Mouse (Mus musculus) natural killer cell, adult 2 months (primary cell): ENCODE results near the gene Vmn2r89.
"Not testable (repeated sequence)": the region's sequence is repeated elsewhere in the genome, so short reads cannot be mapped to it uniquely, and the experiment has no call there.

Source experiments
- DNase-seq, 2 experiments: peaks; one replicate each; pipeline ENCODE4 v3.0.0; 2022; ENCODE audit warnings: low spot score in 2 of 2

Vmn2r89 gene

DNA sequence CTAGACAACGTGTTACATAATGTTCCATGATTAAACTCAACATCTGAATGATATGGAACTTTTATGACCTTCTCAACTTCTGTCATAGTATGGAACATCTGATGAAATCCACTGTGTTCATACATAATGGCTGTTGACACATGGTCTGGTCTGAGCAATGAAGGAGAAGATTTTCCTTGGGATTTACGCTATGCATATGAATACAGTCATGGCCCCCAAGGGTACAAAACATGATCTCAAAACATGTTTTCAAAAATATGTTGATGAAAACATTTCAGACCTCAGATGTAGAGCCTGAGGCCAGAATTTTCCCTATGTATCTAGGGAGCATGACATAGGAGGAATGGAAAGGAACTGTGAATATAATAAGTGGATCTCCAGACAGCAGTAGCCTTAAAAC, at the start of gene Vmn2r89:
TSS of gene Vmn2r89 (plus strand) at position 301 of the 400 bp plus-strand sequence.
- not testable (repeated sequence) for DNase-seq

DNA sequence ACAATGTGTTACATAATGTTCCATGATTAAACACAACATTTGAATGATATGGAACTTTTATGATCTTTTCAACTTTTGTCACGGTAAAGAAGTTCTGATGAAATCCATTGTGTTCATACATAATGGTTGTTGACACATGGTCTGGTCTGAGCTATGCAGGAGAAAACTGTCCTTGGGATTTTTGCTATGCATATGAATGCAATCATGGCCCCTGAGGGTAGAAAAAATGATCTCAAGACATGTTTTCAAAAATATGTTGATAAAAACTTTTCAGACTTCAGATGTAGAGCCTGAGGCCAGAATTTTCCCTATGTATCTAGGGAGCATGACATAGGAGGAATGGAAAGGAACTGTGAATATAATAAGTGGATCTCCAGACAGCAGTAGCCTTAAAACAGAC, 41.1 kb upstream of the Vmn2r89 start, which contains the start of gene Vmn2r88:
TSS of gene Vmn2r88 (plus strand) at position 301 of the 400 bp plus-strand sequence.
- no peak for DNase-seq

DNA sequence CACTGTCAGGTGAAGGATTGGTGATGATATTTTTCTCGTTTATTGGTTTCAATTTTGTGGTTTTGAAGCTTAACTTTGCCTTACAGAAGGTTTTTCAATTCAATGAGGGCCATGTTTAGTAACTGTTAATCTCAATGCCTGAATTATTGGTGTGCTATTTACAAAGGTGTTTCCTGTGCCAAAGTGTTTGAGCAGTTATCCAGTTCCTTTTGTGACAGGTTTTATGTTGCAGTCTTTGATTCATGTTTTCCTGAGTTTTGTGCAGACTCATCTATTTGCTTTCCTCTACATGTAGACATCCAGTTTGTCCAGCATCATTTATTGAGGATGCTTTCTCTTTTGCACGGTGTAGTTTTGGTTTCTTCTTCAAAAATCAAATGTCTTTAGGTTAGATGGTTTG, 27.8 kb upstream of the Vmn2r89 start:
- DNase-seq = no peak

DNA sequence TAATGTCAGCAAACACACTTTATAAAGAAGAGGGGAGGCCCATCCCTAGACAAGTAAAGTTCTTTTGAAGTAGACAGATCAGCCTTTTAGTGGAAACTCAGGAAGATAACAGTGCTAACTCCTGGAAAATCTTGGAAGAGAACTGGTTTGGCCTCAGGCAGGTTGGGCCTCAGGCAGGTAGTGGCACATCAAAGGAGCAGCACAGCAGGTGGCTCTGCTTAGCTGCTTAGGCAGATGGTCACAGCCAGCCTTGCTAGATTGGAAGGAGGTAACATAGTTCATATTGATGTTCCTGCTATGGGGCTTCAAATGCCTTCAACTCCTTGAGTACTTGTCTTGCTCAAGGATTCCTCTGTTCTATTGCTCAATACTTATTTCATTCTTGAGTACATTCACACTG, 21.5 kb upstream of the Vmn2r89 start:
- not testable (repeated sequence) for DNase-seq

DNA sequence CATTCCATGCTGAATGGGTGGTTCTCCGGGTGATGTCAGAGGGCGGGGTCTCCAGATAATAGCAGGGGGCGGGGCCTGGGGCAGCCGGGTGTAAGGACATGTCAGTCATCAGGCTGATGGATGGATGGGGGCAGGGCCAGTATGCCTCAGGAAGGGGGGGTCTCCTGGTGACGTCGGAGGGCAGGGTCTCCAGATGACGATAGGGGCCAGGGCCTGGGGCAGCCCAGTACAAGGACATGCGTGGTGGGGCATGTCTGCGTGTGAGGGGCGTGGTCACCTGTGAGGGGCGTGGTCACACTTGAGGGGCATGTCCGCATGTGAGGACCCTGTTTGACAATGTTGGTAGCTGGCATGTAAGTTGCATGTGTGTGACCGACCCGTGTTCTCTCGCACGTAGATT, 17.1 kb upstream of the Vmn2r89 start:
- DNase-seq = no peak

DNA sequence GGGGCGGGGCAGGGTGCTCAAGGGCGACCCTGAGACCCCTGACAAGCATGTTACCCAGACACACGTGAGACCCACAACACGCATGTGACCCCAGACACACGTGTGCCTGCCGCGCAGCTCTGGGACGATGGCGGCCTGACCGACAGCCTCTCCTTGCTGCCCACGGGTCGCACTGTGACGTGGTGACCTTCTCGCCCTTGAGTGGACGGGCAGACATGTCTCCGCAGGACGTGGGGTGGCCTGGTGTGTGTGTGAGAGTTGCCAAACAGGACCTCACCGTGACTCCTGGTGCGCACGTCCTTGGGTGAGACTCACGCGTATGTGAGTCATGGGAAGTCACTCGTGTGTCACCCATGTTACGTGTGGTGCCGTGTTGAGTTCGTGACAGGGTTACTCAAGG, 16.6 kb upstream of the Vmn2r89 start:
- no peak for DNase-seq

DNA sequence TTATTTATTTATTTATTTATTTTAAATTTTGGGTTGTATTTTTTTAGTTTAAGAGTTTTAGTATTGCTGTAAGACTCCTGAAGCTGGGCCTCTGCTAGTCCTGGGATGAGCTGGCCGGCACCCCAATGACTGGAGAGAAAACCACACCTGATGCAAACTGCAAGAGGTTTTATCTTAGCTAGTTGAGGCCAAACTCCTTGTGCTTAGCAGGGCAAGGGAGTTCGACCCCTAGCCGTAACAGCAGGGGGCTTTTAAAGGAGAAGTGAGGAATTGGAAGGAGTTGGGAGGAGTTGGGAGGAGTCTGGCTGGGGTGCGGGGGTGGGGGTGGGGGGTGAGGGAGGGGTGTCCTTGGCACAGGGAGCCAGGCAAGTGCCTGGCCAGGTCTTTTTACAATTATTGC, 12.7 kb upstream of the Vmn2r89 start:
- no peak for DNase-seq

DNA sequence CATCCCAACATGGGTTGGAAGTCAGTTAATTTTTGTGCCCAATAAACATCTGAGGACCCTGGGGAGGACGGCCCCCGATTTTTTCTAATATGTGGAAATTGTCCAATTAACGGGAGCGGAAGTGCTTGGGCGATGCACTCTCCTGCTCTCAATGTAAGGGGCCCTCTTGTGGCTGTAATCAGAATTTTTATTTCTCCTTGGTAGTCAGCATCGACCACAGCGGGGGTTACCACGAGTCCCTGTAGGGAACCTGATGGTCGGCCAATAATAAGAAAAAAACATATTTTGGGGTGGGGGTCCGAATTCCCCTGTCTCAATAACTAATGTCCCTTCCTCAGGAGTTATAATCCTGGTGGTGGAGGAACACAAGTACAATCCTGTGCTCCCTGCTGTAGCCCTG, 28.6 kb downstream of the Vmn2r89 start:
- not testable (repeated sequence) for DNase-seq

DNA sequence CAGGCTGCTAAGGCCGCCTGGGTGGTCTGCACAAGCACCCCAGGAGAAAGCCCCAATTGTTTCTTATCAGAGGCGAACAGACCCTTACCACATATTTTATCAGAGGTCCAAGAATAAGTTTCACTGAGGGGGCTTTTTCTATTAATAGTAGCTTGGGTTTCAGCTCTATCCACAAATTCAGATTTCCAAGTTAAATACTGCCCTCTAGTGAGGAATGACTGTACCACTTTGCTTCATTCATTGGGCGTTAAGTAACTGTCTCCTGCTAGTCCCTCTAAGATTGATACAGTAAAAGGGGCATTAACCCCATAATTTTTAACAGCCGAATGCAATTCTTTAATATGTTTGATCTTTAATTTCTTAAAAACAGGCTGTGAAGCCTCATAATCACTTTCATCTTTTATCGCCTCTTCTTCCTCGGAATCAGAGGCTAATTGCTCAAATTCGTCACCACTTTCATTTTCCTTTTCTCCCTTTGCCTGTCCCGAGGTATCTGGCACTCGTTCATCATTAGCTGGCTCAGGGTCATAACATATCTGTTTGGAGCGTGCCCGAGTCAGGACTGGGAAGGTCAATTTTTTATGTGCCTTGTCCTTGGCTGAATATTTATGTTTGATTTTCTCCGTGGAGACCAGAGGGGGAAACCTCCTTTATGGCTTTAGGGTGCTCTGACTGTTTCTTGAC, 29.8 kb downstream of the Vmn2r89 start:
- DNase-seq = not testable (repeated sequence)

DNA sequence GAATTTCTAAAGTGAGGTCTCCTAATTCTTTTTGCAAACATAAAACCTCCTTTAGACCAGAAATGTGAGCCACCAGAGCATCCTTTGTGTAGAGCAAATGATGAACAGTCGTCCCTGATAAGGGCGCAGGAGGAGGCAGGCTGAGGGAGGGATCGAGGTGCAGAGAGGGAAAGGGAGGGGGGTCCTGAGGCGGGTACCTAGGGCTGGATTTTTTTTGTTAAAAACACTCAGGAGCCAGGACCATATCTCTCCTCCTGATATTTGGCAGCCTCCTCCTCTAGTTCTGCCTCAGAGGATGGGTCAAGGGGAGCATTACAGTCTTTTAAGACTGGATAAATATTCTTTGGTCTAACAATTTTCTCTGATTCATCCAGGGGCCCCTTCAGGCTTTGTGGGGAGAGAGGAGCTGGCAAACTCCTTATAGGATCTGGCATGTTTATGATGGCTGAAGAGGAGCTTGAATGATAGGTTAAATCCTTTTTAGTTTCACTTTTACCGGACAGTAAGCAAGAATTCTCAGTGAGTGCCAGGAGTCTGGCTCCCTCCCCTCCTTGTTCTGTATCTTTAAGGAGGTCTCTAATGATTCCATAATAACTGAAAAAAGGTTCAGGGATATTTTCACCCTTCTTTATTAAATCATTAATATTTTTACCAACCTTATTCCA, 30.5 kb downstream of the Vmn2r89 start:
- DNase-seq = no peak

DNA sequence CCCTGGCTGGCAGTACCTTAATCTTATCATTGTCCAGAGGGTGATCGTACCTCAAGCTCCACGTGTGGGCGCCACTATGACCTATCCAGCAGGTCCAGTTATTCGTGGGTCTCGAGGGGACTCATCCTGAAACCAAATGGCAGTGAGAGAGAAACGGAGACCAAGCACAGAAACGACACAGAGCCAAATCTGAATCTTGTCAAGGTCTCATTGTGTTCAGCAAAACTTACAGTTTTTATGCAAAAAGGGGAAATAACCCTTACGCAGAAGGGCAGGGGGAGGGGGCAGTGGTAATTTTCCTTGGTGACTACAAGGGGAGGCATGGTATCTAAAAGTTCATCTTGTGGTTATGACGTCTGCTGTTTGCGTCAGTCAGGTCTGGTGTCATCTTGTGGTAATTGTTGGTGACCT, 31.3 kb downstream of the Vmn2r89 start:
- DNase-seq = peak; percentile 22 to 41

DNA sequence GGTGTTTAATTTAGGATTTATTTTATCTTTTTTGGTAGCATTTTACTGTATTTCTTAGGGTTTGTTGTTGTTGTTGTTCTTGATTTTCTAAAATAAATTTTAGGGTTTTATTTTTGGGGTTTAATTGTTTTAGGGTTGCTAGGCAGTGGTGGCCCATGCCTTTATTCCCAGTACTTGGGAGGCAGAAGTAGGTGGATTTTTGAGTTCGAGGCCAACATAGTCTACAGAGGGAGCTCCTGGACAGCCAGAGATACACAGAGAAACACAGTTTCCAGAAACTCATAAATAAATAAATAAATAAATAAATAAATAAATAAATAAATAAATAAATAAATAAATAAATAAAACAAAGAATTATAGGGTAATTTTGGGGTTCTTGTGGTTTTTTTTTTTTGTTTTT, 32.0 kb downstream of the Vmn2r89 start:
- no peak for DNase-seq

DNA sequence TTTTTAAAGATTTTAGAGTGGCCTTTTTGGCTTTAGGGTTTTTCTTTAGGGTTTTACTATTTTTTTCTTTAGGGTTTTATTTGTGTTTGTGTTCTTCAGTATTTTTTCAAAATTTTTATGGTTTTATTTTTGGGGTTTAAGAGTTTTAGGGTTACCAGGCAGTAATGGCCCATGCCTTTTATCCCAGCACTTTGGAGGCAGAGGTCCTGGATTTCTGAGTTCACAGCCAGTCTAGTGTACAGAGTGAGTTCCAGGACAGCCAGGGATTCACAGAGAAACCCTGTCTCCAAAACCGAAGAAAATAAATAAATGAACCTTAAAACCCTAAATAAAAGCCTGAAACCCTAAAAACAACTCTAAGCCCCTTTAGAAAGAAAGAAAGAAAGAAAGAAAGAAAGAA, 34.5 kb downstream of the Vmn2r89 start:
- no peak for DNase-seq

DNA sequence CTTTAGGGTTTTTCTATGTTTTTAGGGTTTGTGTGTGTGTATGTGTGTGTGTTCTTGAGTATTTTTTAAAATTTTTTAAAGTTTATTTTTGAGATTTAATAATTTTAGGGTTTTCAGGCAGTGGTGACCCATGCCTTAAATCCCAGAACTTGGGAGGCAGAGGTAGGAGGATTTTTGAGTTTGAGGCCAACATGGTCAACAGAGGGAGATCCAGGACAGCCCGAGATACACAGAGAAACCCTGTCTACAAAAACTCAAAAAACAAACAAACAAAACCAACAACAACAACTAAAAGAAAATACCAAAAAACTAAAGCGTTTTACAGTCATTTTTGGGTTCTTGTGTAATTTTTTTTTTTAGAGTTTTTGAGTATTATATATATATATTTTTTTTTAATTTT, 44.1 kb downstream of the Vmn2r89 start:
- no peak for DNase-seq

DNA sequence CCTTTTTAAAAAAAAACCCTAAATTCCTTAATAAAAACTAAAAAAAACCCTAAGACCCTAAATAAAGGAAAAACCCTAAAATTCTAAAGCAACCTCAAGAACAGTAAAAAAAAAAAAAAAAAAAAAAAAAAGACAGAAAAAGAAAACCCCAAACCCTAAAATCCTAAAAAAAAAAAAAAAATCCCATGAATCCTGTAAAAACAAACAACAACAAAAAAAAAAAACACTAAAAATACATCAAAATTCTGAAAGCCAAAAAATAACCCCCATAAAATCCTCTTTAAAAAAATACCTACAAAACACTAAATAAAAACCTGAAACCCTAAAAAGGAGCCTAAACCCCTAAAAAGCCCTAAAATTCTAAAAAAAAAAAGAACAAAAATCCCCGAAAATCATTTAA, 45.3 kb downstream of the Vmn2r89 start:
- DNase-seq = no peak

DNA sequence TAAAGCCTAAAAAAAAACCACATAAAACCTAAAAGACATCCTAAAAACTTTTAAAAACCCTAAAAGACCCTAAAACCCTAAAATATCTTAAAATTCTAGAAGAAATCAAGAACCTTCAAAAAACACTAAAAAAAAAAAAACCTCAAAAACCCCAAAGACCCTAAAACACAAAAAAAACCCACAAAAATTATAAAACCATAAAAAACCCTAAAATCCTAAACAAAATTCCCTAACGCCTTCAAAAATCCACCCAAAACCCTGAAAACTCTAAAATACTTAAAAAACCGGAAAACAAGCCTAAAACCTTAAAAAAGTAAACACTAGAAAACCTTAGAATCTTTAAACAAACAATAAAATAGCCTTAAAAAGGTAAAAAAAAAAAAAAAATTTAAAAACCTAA, 46.3 kb downstream of the Vmn2r89 start:
- no peak for DNase-seq

DNA sequence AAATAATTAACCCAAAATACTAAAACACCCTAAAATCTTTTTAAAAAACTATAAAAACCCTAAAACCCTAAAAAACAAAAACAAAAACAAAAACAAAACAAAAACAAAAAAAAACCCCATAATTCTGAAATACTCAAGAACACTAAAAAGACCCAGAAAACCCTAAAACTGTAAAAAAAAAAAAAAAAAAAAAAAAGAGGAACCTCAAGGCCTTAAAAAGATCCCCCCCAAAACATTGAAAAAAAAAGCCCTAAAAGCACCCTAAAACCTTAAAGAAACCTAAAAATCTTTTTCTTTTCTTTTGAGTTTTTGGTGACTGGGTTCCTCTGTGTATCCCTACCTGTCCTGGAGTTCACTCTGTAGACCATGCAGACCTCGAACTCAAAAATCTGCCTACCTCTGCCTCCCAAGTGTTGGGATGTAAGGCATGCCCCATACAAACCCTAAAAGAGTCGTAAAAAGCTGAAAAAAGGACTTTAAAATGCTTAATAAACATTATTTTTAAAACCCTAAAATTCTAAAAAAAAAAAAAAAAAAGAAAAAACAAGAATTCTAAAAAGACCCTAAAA, 48.1 kb downstream of the Vmn2r89 start:
- DNase-seq = no peak

DNA sequence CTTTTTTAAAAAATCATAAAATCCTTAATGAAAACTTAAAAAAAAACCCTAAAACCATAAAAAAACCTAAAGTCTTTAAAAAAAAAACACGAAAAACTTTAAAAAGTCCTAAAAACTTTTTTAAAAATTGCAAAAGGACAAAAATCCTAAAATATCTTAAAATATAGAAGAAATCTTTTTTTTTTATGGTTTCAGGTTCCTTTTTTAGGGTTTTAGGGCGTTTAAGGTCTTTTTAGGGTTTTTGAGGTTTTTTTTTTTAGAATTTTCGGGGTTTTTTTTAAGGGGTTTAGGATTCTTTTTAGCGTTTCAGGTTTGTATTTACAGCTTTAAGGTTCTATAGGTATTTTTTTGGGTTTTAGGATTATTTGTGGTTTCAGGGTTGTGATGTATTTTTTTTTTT, 48.8 kb downstream of the Vmn2r89 start:
- DNase-seq = no peak

DNA sequence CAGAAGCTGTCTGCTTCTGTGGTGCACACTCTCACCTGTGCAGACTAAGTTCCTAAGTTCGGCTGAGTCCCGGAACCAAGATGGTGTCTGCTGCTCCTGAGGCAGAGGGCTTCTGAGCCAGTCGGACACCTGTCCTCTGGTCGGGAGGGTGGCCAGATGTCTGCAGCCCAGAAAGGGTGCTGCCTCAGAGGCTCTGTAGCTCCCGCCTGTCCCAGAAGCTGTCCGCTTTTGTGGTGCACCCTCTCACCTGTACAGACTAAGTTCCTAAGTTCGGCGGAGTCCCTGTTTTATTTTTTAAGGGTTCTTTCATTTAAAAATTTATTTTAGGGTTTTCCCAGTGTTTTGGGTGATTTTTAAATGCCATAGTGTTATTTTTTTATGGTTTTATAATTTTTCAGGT, 55.8 kb downstream of the Vmn2r89 start:
- no peak for DNase-seq
